Mouse (Mus musculus): ENCODE measurements around the gene Clcf1.

- TF ChIP-seq CTCF (IDR thresholded peaks at IDR 0.05) (no peak), EP300 (IDR thresholded peaks at IDR 0.05) (no peak)
Observed at GRCm38 (mm10) chr19:4211891-4212588, 2.0 kb upstream of the Clcf1 start.
